Mouse (Mus musculus): ENCODE measurements at regions not wholly inside any gene's neighbourhood (a gene's known extent, or its start where the extent isn't known, plus 50 kb on each side); places are given as distances from the start of the nearest gene placed in this dataset.

GRCm38 (mm10) chr3:149112878-149113277, 122.5 kb upstream of the Adgrl2 start:
- TF ChIP-seq CTCF (IDR thresholded peaks at IDR 0.05) = no peak
- TF ChIP-seq POLR2A (IDR thresholded peaks at IDR 0.05; ENCODE audit: insufficient read depth, low read depth, low read length) = no peak
